Mouse (Mus musculus) small intestine, adult 2 months (tissue): Measurements from ENCODE around the gene Tnpo3.

Experiments
- CTCF ChIP-seq: fragments of 200-500 bp; IDR thresholded peaks from 2 replicates; pipeline ENCODE4 v1.5.1; 2012; ENCODE audit warnings: low read depth, mild to moderate bottlenecking, control low read depth, inconsistent platforms, low read length, moderate library complexity, mixed read lengths; ENCODE audit not compliant: insufficient replicate concordance, insufficient read length; ENCODE audit errors: extremely low read depth
- POLR2A ChIP-seq: fragments of 200-500 bp; IDR thresholded peaks from 2 replicates; pipeline ENCODE4 v1.6.1; 2012; ENCODE audit warnings: low read depth, mild to moderate bottlenecking, control low read depth, inconsistent platforms, low read length, moderate library complexity

GRCm38 (mm10) chr6:29526281-29527251, 83.1 kb downstream of the Tnpo3 start, which contains the start of gene Irf5:
- TF ChIP-seq CTCF (no peak), POLR2A (no peak)
